Mouse (Mus musculus): ENCODE data around the gene Sfxn5. TPM values are rescaled to one million over a fixed set of nuclear protein-coding genes. Genes with fewer than 3 reads are reported as not detected.

Sfxn5 gene
- polyA plus RNA-seq, 1 experiment from 2014 or later, result 7.7 TPM

- Histone ChIP-seq H3K4me1 (peaks cover 8% of the 10 kb centered on the region), H3K9ac (no peak overlapping the region), H3K9me3 (no peaks in the 10 kb centered on the region), H3K4me2 (no peak overlapping the region), H3K27ac (no peak overlapping the region), H3K36me3 (no peaks in the 10 kb centered on the region), H3K4me3 (no peak overlapping the region), H3K27me3 (no peaks in the 10 kb centered on the region)
- ATAC-seq (ENCODE audit: borderline replicate concordance, extremely low read depth, low FRiP score, low TSS enrichment), result no peak
- 90% methylated on average over 11 of the region's 11 CpGs for WGBS
These were observed 113.5 kb downstream of the Sfxn5 start for GRCm38 (mm10) chr6:85219706-85220105.

DNA sequence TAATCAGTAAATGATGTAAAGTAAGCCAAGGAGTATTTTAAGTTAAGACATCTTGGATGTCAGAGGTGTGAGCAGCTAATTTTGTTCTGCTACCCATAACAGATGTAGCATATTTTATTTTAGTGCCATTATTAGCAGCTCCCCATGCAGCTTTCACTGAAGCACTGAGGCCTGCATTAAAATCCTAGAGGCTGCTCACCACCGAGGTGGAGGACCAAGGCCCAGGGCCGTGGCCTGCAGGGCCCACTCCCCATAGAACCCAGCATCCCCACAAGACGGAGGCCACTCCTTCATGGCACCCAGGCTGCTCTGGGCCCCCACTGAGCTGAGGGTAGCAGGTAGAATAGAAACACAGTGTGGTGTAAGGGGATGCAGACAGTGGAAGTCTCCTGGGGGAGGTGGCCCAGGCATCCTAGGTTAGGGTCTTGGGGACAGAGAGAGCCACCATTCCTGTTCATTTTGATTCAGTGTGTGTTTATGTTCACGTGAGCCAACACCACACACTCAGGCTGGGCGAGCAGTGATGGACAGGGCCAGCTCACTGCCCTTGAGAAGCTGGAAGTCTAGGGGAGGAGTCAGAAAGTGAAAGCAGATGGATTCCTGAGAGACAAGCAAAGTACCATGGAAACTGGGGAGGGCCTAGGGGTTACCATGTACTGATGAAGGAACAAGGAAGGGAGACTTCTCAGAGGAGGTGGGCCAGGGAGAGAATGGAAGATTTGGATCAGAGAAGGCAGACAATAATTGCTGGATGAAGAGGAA lies 114.4 kb downstream of the Sfxn5 start:
- no peak for ATAC-seq (ENCODE audit: borderline replicate concordance, extremely low read depth, low FRiP score, low TSS enrichment)
- no peak overlapping the region for H3K4me3 ChIP-seq
- no peaks in the 10 kb centered on the region for H3K9me3 ChIP-seq
- H3K4me2 ChIP-seq, result no peak overlapping the region
- peaks cover 8% of the 10 kb centered on the region for H3K4me1 ChIP-seq
- H3K9ac ChIP-seq, result no peak overlapping the region
- H3K27me3 ChIP-seq, result no peaks in the 10 kb centered on the region
- no peak overlapping the region for H3K27ac ChIP-seq
- no peaks in the 10 kb centered on the region for H3K36me3 ChIP-seq
- WGBS, result 37% methylated on average over 5 of the region's 5 CpGs

DNA sequence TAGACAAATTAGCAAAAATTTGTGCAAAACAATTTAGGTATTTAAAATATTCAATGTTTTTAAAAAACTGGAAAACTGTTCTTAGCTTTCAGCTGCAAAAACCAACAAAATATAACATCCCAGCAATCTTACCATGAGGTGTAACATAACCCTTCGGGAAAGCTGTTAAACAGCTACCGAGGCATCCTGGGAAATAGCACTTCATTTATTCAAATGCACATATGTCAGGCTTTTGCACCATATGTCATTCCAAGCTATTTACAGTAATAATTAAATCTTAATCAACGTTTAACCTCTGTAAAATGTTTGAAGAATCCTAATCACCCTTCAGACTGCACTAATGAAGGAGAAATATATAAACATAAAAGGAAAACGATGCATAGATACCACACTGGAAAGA lies 115.0 kb downstream of the Sfxn5 start:
- 44% methylated on average over 4 of the region's 4 CpGs for WGBS
- H3K4me3 ChIP-seq, result no peak overlapping the region
- peaks cover 8% of the 10 kb centered on the region for H3K4me1 ChIP-seq
- H3K4me2 ChIP-seq, result no peak overlapping the region
- no peak overlapping the region for H3K9ac ChIP-seq
- H3K9me3 ChIP-seq, result no peaks in the 10 kb centered on the region
- no peaks in the 10 kb centered on the region for H3K36me3 ChIP-seq
- no peak overlapping the region for H3K27ac ChIP-seq
- no peak for ATAC-seq (ENCODE audit: borderline replicate concordance, extremely low read depth, low FRiP score, low TSS enrichment)
- H3K27me3 ChIP-seq, result no peaks in the 10 kb centered on the region

DNA sequence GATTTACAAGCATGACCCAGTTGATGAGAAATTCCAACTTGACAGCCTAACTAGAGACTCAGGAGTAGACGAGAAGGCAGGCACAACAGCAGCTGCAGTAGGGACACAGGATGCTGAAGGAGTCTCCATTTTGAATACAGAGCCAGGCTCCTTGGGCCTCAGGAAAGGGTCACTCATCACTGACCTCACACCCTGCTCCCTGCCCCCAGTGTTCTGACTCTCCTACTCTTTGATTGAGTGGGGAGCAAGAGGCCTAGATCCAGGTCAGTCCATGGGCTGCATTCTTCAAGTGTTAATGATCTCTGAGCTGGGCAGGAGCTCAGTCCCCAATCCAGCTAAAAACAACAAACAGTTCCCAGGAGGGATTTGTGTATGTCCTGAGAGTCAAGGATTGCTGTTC lies 122.5 kb downstream of the Sfxn5 start:
- peaks cover 12% of the 10 kb centered on the region; the same call in 1 of the 2 replicates for H3K27me3 ChIP-seq
- no peak overlapping the region for H3K4me3 ChIP-seq
- no peaks in the 10 kb centered on the region for H3K9me3 ChIP-seq
- peaks cover 5% of the 10 kb centered on the region; the same call in 1 of the 2 replicates for H3K4me1 ChIP-seq
- H3K4me2 ChIP-seq, result no peak overlapping the region
- H3K27ac ChIP-seq, result no peak overlapping the region
- no peak for ATAC-seq (ENCODE audit: borderline replicate concordance, extremely low read depth, low FRiP score, low TSS enrichment)
- WGBS, result 28% methylated on average over 1 of the region's 1 CpGs
- H3K36me3 ChIP-seq, result no peaks in the 10 kb centered on the region
- H3K9ac ChIP-seq, result no peak overlapping the region

- Histone ChIP-seq H3K4me1 (peaks cover 5% of the 10 kb centered on the region; the same call in 1 of the 2 replicates), H3K27me3 (peaks cover 12% of the 10 kb centered on the region; the same call in 1 of the 2 replicates), H3K4me3 (no peak overlapping the region), H3K9ac (no peak overlapping the region), H3K36me3 (no peaks in the 10 kb centered on the region), H3K4me2 (no peak overlapping the region), H3K9me3 (no peaks in the 10 kb centered on the region), H3K27ac (no peak overlapping the region)
- WGBS, result 70% methylated on average over 9 of the region's 9 CpGs
- no peak for ATAC-seq (ENCODE audit: borderline replicate concordance, extremely low read depth, low FRiP score, low TSS enrichment)
These were observed 123.8 kb downstream of the Sfxn5 start for GRCm38 (mm10) chr6:85209226-85209967.

DNA sequence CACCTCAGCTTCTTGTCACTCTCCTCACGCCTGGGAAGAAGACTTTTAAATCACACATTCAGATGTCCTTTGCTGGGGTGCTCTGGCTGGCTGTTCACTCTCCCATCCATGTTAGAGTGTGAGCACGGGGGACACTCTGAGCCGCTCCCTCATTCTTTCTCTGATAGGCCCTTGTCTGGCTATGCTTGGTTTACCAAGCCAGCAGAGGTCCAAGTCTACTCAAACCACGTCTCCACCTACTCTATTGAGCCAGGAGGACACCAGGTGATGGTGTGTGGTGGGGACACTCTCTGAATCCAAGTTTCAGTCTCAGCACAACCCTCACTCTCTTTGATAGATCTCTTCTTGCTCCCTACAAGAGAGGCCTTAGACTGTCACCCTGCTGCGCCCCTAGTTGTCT lies 125.9 kb downstream of the Sfxn5 start:
- Histone ChIP-seq H3K4me3 (no peak overlapping the region), H3K27ac (no peak overlapping the region), H3K4me2 (0 out of 2 replicates have a peak overlapping the region, but pooled peaks have one; percentile 6), H3K4me1 (peaks cover 5% of the 10 kb centered on the region; the same call in 1 of the 2 replicates), H3K27me3 (peaks cover 12% of the 10 kb centered on the region; the same call in 1 of the 2 replicates), H3K9me3 (no peaks in the 10 kb centered on the region), H3K9ac (no peak overlapping the region), H3K36me3 (no peaks in the 10 kb centered on the region)
- 56% methylated on average over 5 of the region's 5 CpGs for WGBS
- ATAC-seq (ENCODE audit: borderline replicate concordance, extremely low read depth, low FRiP score, low TSS enrichment), result no peak

GRCm38 (mm10) chr6:85206939-85207285 lies 126.3 kb downstream of the Sfxn5 start:
- 28% methylated on average over 15 of the region's 15 CpGs for WGBS
- H3K27me3 ChIP-seq, result peaks cover 12% of the 10 kb centered on the region; the same call in 1 of the 2 replicates
- H3K36me3 ChIP-seq, result no peaks in the 10 kb centered on the region
- no peak overlapping the region for H3K27ac ChIP-seq
- H3K9ac ChIP-seq, result no peak overlapping the region
- 0 out of 2 replicates have a peak overlapping the region, but pooled peaks have one; percentile 6 for H3K4me2 ChIP-seq
- ATAC-seq (ENCODE audit: borderline replicate concordance, extremely low read depth, low FRiP score, low TSS enrichment), result peak; percentile 41; the same call in 1 of the 2 replicates
- peaks cover 5% of the 10 kb centered on the region; the same call in 1 of the 2 replicates for H3K4me1 ChIP-seq
- no peaks in the 10 kb centered on the region for H3K9me3 ChIP-seq
- no peak overlapping the region for H3K4me3 ChIP-seq

GRCm38 (mm10) chr6:85206182-85206938 lies 126.9 kb downstream of the Sfxn5 start:
- H3K27me3 ChIP-seq, result peaks cover 12% of the 10 kb centered on the region; the same call in 1 of the 2 replicates
- WGBS, result 30% methylated on average over 16 of the region's 16 CpGs
- H3K27ac ChIP-seq, result no peak overlapping the region
- H3K9me3 ChIP-seq, result no peaks in the 10 kb centered on the region
- H3K4me2 ChIP-seq, result 0 out of 2 replicates have a peak overlapping the region, but pooled peaks have one; percentile 6
- H3K4me3 ChIP-seq, result no peak overlapping the region
- ATAC-seq (ENCODE audit: borderline replicate concordance, extremely low read depth, low FRiP score, low TSS enrichment), result no peak
- H3K9ac ChIP-seq, result no peak overlapping the region
- no peaks in the 10 kb centered on the region for H3K36me3 ChIP-seq
- peaks cover 5% of the 10 kb centered on the region; the same call in 1 of the 2 replicates for H3K4me1 ChIP-seq

- Histone ChIP-seq H3K36me3 (no peaks in the 10 kb centered on the region), H3K4me3 (no peak overlapping the region), H3K4me2 (no peak overlapping the region), H3K27me3 (peaks cover 57% of the 10 kb centered on the region), H3K9ac (no peak overlapping the region), H3K27ac (no peak overlapping the region), H3K4me1 (peaks cover 4% of the 10 kb centered on the region; the same call in 1 of the 2 replicates), H3K9me3 (no peaks in the 10 kb centered on the region)
- no peak for ATAC-seq (ENCODE audit: borderline replicate concordance, extremely low read depth, low FRiP score, low TSS enrichment)
- WGBS, result 47% methylated on average over 2 of the region's 2 CpGs
These were observed 135.3 kb downstream of the Sfxn5 start for GRCm38 (mm10) chr6:85197951-85198350.

- no peak overlapping the region for H3K27ac ChIP-seq
- no peaks in the 10 kb centered on the region for H3K9me3 ChIP-seq
- peaks cover 90% of the 10 kb centered on the region for H3K27me3 ChIP-seq
- H3K4me2 ChIP-seq, result no peak overlapping the region
- H3K4me1 ChIP-seq, result peaks cover 19% of the 10 kb centered on the region
- H3K9ac ChIP-seq, result no peak overlapping the region
- H3K36me3 ChIP-seq, result no peaks in the 10 kb centered on the region
- no peak for ATAC-seq (ENCODE audit: borderline replicate concordance, extremely low read depth, low FRiP score, low TSS enrichment)
- WGBS, result 5% methylated on average over 29 of the region's 29 CpGs
- H3K4me3 ChIP-seq, result no peak overlapping the region
These were observed 139.6 kb downstream of the Sfxn5 start for GRCm38 (mm10) chr6:85193381-85194318.

Measured in lung, embryonic 15.5 days (tissue).